Mouse (Mus musculus): ENCODE data around the gene Lmtk2. TPM values are rescaled to one million over a fixed set of nuclear protein-coding genes. Genes with fewer than 3 reads are reported as not detected.

Lmtk2 gene
- polyA plus RNA-seq, 1 experiment from 2014 or later, result 8.8 TPM

- Histone ChIP-seq H3K27ac (replicated peaks) (peak within 1 kb of the TSS; percentile 77), H3K9me3 (no peaks in the 10 kb centered on the region), H3K9ac (replicated peaks) (peak within 1 kb of the TSS; percentile 71), H3K36me3 (no peaks in the 10 kb centered on the region), H3K4me2 (replicated peaks) (peak within 1 kb of the TSS; percentile 87), H3K4me3 (peak within 1 kb of the TSS; percentile 72), H3K4me1 (peaks cover 21% of the 10 kb centered on the region), H3K27me3 (no peaks in the 10 kb centered on the region)
- WGBS, result under 1% methylated on average over 35 of the region's 37 CpGs
- peak; percentile 97 for ATAC-seq (ENCODE audit: low FRiP score, low read depth)
Observed at GRCm38 (mm10) chr5:144223503-144223862, 123.2 kb downstream of the Lmtk2 start, which contains the start of gene Tecpr1. Gene Tecpr1, minus strand, starts transcription at chr5:144223615.

DNA sequence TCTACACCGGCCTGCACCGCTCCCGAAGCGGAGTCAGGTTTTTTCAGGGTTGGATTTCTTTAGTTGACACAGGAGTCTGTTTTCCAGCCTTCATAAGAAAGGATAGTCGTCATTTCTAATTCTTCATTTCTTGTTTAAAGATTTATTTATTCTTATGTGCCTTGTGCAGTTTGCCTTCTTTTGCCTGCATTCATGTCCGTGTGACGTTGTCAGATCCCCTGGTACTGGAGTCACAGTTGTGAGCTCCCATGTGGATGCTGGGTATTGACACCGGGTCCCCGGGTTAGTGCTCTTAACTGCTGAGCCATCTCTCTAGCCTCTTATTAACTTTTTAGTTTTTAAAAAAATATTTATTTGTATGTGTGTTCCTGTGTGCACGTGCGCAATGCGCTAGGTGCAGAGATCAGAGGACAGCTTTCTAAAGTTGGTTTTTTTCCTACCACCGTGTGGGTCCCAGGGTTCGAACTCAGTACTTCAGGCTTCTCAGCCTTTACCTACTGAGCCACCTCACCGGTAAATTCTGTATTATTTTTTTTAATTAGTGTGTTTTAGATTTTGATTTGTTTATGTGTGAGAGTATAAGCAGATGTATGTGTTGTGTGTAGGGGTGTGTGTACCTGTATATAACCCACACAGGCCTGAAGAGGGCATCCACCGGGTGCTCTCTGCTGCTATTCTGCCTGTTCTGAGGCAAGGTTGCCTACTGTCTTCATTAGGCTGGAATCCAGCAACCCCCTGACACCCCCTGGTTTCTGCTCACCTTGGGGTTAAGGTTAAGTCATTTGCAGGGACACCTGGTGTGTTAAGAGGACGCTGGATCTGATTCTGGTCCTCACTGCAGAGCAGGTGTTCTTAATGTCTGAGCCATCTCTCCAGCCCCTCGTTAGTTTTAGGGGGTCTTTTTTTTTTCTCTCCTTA is 123.9 kb downstream of the Lmtk2 start:
- H3K4me1 ChIP-seq, result peaks cover 21% of the 10 kb centered on the region
- peak; percentile 34 for ATAC-seq (ENCODE audit: low FRiP score, low read depth)
- peak overlapping the region; percentile 58 for H3K9ac ChIP-seq (replicated peaks)
- H3K36me3 ChIP-seq, result no peaks in the 10 kb centered on the region
- no peaks in the 10 kb centered on the region for H3K27me3 ChIP-seq
- whole genome bisulfite sequencing, result 25% methylated on average over 18 of the region's 18 CpGs
- peak overlapping the region; percentile 87 for H3K4me2 ChIP-seq (replicated peaks)
- peak overlapping the region; percentile 77 for H3K27ac ChIP-seq (replicated peaks)
- no peaks in the 10 kb centered on the region for H3K9me3 ChIP-seq
- H3K4me3 ChIP-seq, result peak overlapping the region; percentile 72

- Histone ChIP-seq H3K36me3 (no peaks in the 10 kb centered on the region), H3K27ac (replicated peaks) (no peak overlapping the region), H3K4me3 (no peak overlapping the region), H3K27me3 (no peaks in the 10 kb centered on the region), H3K4me2 (replicated peaks) (no peak overlapping the region), H3K4me1 (peaks cover 21% of the 10 kb centered on the region), H3K9ac (replicated peaks) (no peak overlapping the region), H3K9me3 (no peaks in the 10 kb centered on the region)
- ATAC-seq (ENCODE audit: low FRiP score, low read depth), result no peak
- 31% methylated on average over 11 of the region's 11 CpGs for WGBS
Observed at GRCm38 (mm10) chr5:144226220-144226619, 126.0 kb downstream of the Lmtk2 start.

DNA sequence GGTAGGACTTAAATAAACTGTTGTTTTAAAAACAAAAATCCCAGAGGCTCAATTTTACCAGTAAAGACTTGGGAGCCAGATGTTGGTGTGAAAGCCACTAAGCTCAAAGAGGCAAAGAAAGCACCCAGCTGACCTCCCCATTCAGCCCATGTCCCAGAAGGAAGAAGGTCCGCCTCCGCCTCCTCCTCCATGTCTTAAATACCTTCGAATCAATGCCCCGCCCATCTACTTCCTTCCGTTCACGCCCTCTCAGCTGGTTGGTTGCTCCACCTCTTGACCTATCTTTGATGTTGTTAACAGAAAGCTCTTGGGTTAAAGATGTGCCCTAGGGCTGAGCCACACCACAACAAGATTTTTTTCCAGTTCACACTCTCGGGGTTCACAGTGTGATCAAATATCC is 130.0 kb downstream of the Lmtk2 start:
- no peaks in the 10 kb centered on the region for H3K27me3 ChIP-seq
- 89% methylated on average over 7 of the region's 7 CpGs for WGBS
- no peak overlapping the region for H3K27ac ChIP-seq (replicated peaks)
- no peak overlapping the region for H3K4me3 ChIP-seq
- no peaks in the 10 kb centered on the region for H3K9me3 ChIP-seq
- H3K9ac ChIP-seq (replicated peaks), result no peak overlapping the region
- no peaks in the 10 kb centered on the region for H3K4me1 ChIP-seq
- no peaks in the 10 kb centered on the region for H3K36me3 ChIP-seq
- no peak for ATAC-seq (ENCODE audit: low FRiP score, low read depth)
- H3K4me2 ChIP-seq (replicated peaks), result no peak overlapping the region

- no peak for ATAC-seq (ENCODE audit: low FRiP score, low read depth)
- Histone ChIP-seq H3K4me2 (replicated peaks) (no peak overlapping the region), H3K9ac (replicated peaks) (no peak overlapping the region), H3K4me1 (no peaks in the 10 kb centered on the region), H3K27ac (replicated peaks) (no peak overlapping the region), H3K9me3 (no peaks in the 10 kb centered on the region), H3K4me3 (no peak overlapping the region), H3K36me3 (no peaks in the 10 kb centered on the region), H3K27me3 (no peaks in the 10 kb centered on the region)
- 80% methylated on average over 1 of the region's 1 CpGs for WGBS
Observed at GRCm38 (mm10) chr5:144231410-144231809, 131.2 kb downstream of the Lmtk2 start.

- no peak overlapping the region for H3K27ac ChIP-seq (replicated peaks)
- no peaks in the 10 kb centered on the region for H3K4me1 ChIP-seq
- H3K9me3 ChIP-seq, result no peaks in the 10 kb centered on the region
- no peak overlapping the region for H3K4me2 ChIP-seq (replicated peaks)
- ATAC-seq (ENCODE audit: low FRiP score, low read depth), result no peak
- no peaks in the 10 kb centered on the region for H3K27me3 ChIP-seq
- no peak overlapping the region for H3K9ac ChIP-seq (replicated peaks)
- H3K36me3 ChIP-seq, result no peaks in the 10 kb centered on the region
- WGBS, result 87% methylated on average over 5 of the region's 5 CpGs
- no peak overlapping the region for H3K4me3 ChIP-seq
Observed at GRCm38 (mm10) chr5:144232531-144232930, 132.3 kb downstream of the Lmtk2 start.

DNA sequence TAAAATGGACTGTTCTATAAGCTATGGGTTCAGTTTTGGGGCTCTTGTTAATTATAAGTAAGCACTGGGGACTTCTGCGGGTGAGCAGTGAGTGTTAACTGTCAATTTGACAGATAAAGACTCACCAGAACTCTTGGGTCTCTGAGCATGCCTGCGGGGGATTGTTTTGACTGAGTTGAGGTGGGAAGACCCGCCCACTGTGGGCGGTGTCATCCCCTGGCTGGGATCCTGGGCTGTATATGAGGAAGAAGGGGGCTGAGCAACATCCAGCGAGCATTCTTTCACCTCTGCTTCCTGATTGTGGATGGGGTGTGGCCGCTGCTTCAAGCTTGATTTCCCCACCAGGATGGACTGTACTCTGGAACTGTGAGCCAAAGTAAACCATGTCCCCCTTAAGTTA is 134.0 kb downstream of the Lmtk2 start:
- no peaks in the 10 kb centered on the region for H3K4me1 ChIP-seq
- H3K9me3 ChIP-seq, result no peaks in the 10 kb centered on the region
- H3K4me3 ChIP-seq, result no peak overlapping the region
- H3K27me3 ChIP-seq, result no peaks in the 10 kb centered on the region
- H3K27ac ChIP-seq (replicated peaks), result no peak overlapping the region
- H3K36me3 ChIP-seq, result no peaks in the 10 kb centered on the region
- no peak overlapping the region for H3K4me2 ChIP-seq (replicated peaks)
- 78% methylated on average over 6 of the region's 6 CpGs for WGBS
- no peak for ATAC-seq (ENCODE audit: low FRiP score, low read depth)
- H3K9ac ChIP-seq (replicated peaks), result no peak overlapping the region

DNA sequence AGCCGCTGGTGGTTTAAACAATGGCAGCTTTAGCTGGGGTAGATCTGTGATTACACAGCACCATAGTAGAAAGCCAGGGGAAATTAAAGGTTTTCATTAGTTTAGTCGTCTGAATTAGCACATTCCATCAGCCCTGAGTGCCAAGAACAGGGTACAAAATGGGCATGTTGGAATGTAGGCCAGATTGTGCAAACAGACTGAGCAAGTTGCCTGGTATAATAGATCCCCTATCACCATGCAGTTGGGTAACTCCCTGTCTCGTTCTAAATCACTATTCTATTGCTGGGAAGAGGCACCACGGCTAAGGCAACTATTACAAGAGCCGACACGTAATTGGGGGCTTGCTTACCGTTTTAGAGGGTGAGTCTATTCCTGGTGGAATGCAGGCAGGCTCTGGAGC is 134.5 kb downstream of the Lmtk2 start:
- ATAC-seq (ENCODE audit: low FRiP score, low read depth), result no peak
- no peaks in the 10 kb centered on the region for H3K4me1 ChIP-seq
- H3K4me3 ChIP-seq, result no peak overlapping the region
- no peaks in the 10 kb centered on the region for H3K36me3 ChIP-seq
- H3K27me3 ChIP-seq, result no peaks in the 10 kb centered on the region
- no peak overlapping the region for H3K9ac ChIP-seq (replicated peaks)
- WGBS, result 83% methylated on average over 7 of the region's 7 CpGs
- no peak overlapping the region for H3K4me2 ChIP-seq (replicated peaks)
- no peak overlapping the region for H3K27ac ChIP-seq (replicated peaks)
- no peaks in the 10 kb centered on the region for H3K9me3 ChIP-seq

Other genes with a start within 250 kb of the Lmtk2 start
- gene Ankrd61, start 202.8 kb upstream of the Lmtk2 start, polyA plus RNA-seq (2016; fragmentation: Nextera tagmentation; extraction: Ambion mirVana), result 0.43 and 0.51 TPM in 2 replicates
- gene Aimp2, start 190.6 kb upstream of the Lmtk2 start, polyA plus RNA-seq (2016; fragmentation: Nextera tagmentation; extraction: Ambion mirVana), result 73.0 and 91.7 TPM in 2 replicates
- gene Pms2, start 190.5 kb upstream of the Lmtk2 start, polyA plus RNA-seq (2016; fragmentation: Nextera tagmentation; extraction: Ambion mirVana), result 34.5 and 35.8 TPM in 2 replicates
- 1.3 and 2.3 TPM in 2 replicates for gene Gm42421, start 172.3 kb upstream of the Lmtk2 start, polyA plus RNA-seq (2016; fragmentation: Nextera tagmentation; extraction: Ambion mirVana)
- 0.82 and 1.5 TPM in 2 replicates for gene Rsph10b, start 167.4 kb upstream of the Lmtk2 start, polyA plus RNA-seq (2016; fragmentation: Nextera tagmentation; extraction: Ambion mirVana)
- 111 TPM in 2 replicates for gene Ccz1, start 85.6 kb upstream of the Lmtk2 start, polyA plus RNA-seq (2016; fragmentation: Nextera tagmentation; extraction: Ambion mirVana)
- not detected in 2 replicates for gene Ocm, start 73.8 kb upstream of the Lmtk2 start, polyA plus RNA-seq (2016; fragmentation: Nextera tagmentation; extraction: Ambion mirVana)
- gene Bhlha15, start 89.8 kb downstream of the Lmtk2 start, polyA plus RNA-seq (2016; fragmentation: Nextera tagmentation; extraction: Ambion mirVana), result 0.12 TPM in 1 of 2 replicates, not detected in the other
- gene Tecpr1, start 123.2 kb downstream of the Lmtk2 start, polyA plus RNA-seq (2016; fragmentation: Nextera tagmentation; extraction: Ambion mirVana), result 33.5 and 36.1 TPM in 2 replicates
- 145 and 166 TPM in 2 replicates for gene Bri3, start 144.0 kb downstream of the Lmtk2 start, polyA plus RNA-seq (2016; fragmentation: Nextera tagmentation; extraction: Ambion mirVana)

Data from midbrain, embryonic 12.5 days (tissue).